Mouse (Mus musculus) neutrophil, adult 5-6 weeks (primary cell): ENCODE results near the gene Lrrc10b. TPM values are rescaled to one million over a fixed set of nuclear protein-coding genes. Genes with fewer than 3 reads are reported as not detected.

Experiments
- ATAC-seq: fragments of 151-379, 151-347 bp; 2 replicates; pipeline ENCODE4 v1.8.0; 2017; ENCODE audit warnings: mild to moderate bottlenecking, moderate TSS enrichment; ENCODE audit not compliant: insufficient number of reproducible peaks, poor library complexity, low FRiP score, severe bottlenecking; ENCODE audit errors: extremely low read depth
- total RNA-seq: library from RNA; stranded (forward); fragments of 200-1000 nt; gene quantifications from 2 replicates; pipeline ENCODE4 v1.2.3, GENCODE M21; 2017

Lrrc10b gene
- total RNA-seq, 1 experiment from 2014 or later, result 0.47 TPM

- no peak for ATAC-seq
These were observed 8.1 kb downstream of the Lrrc10b start for GRCm38 (mm10) chr19:10449190-10449589.

- no peak for ATAC-seq
These were observed 9.0 kb downstream of the Lrrc10b start for GRCm38 (mm10) chr19:10448275-10448674.

DNA sequence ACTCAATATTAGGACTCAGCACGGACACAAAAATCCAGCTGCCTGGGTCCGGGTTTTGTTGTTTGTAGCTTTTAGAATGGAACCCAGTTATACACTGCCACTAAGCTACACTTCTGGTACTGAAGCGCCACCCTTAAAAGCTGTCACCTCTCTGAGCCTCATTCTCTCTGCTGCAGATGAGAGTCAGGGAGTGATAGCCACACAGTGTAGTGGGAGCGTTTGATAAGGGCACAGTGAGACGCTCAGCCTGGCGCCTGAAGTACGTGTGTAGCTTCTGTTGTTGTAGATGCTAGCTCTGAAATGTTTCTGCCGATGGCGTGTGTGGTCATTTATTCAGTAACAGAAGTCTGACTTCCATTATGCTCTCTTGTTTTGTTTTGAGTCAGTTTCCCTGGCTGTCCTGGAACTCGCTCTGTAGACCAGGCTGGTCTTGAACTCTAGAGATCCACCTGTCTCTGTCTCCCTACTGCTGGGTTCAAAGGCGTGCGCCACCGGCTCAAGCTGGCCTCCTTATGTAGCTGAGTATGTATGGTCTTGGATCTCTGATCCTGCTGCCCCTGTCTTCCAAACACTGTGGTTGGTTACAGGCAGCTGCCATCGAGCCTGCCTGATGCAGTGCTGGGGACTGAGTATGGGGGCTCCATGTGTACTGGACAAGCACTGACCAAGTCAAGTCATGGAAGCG lies 12.4 kb downstream of the Lrrc10b start:
- no peak for ATAC-seq

DNA sequence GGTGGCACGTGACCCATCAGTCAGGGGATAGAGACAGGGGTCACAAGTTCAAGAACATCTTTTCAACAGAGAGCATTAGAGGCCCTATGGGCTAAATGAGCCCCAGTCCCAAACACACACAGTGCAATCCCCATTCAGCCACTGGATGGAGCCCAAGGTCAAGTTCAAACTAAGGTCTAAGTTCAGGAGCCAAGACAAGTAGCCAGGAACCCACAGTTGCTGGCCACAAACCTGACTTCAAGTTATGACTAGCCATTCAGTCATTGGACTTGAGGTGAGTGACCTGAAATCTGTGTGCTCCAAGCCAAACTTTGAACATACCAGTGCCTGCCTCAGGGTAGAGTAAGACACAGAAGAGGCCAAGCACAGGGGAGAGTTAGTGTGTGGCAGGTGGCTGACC lies 19.8 kb downstream of the Lrrc10b start:
- ATAC-seq, result no peak

DNA sequence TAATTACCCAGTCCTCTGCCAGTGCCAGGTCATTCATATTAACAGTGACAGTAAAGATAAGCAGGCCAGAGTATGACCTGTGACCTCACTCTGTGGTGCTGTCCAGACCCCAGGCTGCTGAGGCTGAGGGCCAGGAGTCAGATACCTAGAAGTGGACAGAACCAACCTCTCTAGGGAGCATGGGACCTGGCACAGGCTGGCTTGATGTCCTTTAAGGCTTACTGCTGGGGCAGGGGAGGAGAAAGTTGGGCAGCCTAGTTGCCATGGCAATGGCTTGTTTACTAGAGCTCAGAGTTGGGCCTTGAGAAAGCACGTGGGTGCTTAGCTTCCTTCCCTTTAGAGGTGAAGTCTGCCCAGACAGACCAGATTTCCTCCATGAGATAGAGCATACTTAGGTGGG lies 20.5 kb downstream of the Lrrc10b start:
- ATAC-seq, result no peak

GRCm38 (mm10) chr19:10435908-10436307 lies 21.4 kb downstream of the Lrrc10b start:
- ATAC-seq, result no peak

GRCm38 (mm10) chr19:10434927-10435326 lies 22.3 kb downstream of the Lrrc10b start:
- no peak for ATAC-seq

DNA sequence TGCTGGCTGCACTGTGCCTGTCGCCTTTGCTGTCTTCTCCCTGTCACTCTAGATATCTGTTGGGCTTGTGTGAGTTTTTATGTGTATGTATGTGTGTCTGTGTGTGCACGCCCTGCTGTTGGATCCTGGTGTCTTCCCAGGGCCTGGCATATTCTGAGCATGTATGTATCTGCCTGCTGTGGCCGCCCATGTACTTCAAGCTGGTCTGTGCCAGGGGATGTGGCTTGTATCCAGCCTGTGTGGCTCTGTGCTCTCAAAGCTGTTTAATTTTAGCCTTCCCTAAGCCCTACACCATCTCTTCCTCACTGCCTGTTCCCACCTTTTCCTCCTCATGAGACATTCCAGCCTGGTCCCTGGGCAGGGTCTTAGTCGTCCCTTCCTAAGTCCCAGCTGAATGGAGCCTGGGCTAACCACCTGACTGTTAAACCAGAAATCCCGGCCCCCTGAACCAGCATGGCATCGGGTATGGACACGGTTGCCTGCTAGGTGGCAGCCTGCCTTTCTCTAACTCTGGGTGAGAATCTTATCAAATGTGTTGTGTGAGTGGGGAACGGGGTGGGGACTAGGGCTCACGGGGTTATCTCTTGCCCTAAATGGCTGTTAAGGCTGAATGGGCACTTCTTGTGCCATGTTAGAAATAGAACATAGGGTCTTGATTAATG lies 23.3 kb downstream of the Lrrc10b start:
- no peak for ATAC-seq

GRCm38 (mm10) chr19:10433225-10433624 lies 24.0 kb downstream of the Lrrc10b start:
- no peak for ATAC-seq

DNA sequence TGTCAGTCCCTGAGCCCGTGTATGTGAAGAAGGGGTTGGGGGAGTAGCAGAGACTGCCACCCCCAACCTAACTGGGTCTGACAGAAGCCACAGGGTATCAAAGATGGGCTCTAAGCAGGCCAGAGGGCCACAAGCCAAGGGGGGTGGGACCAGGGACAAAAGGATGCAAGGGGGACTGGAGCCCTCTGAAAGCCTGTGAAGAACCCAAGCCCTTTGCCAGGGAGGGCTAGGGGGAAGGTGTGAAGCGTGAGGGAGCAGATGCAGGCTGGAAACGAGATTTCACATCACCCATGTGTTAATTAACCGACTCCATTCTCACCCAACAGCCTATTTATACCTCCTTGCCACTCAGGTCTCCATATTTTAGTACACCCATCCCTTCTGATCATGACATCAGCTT lies 25.4 kb downstream of the Lrrc10b start:
- no peak for ATAC-seq

GRCm38 (mm10) chr19:10431410-10431809 lies 25.9 kb downstream of the Lrrc10b start:
- ATAC-seq, result no peak

DNA sequence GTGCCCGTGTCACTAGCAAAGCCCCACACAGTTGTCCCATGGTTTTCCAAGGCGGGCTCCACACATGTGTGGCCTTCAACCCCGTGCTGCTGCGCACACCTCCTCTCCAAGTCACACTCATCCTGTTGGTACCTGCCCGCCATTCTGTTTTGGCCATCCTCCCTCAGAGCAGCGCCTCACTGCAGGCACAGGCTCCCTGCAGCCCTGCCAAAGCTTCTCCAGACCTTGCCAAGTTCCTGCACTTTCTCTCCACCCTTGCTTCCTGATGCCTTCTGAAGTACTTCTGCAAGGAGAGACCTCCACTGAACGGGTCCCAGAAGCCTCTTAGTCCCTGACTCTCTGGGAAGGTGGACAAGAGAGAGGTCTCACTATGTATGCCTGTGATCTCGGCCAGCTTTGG lies 27.9 kb downstream of the Lrrc10b start:
- no peak for ATAC-seq

GRCm38 (mm10) chr19:10427431-10427830 lies 29.8 kb downstream of the Lrrc10b start:
- no peak for ATAC-seq

GRCm38 (mm10) chr19:10426793-10427192 lies 30.5 kb downstream of the Lrrc10b start:
- no peak for ATAC-seq

DNA sequence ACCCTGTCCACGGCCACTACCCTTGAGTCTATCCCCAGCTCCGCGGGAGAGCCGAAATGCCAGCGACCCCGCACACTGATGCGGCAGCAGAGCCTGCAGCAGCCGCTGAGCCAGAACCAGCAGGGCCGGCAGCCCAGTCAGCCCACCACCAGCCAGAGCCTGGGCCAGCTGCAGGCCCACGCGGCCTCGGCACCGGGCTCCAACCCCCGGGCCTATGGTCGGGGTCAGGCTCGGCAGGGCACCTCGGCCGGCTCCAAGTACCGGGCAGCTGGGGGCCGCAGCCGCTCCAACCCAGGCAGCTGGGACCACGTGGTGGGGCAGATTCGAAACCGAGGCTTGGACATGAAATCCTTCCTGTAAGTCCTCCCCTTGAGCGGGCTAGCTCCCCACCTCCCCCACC lies 31.0 kb downstream of the Lrrc10b start:
- ATAC-seq, result no peak

DNA sequence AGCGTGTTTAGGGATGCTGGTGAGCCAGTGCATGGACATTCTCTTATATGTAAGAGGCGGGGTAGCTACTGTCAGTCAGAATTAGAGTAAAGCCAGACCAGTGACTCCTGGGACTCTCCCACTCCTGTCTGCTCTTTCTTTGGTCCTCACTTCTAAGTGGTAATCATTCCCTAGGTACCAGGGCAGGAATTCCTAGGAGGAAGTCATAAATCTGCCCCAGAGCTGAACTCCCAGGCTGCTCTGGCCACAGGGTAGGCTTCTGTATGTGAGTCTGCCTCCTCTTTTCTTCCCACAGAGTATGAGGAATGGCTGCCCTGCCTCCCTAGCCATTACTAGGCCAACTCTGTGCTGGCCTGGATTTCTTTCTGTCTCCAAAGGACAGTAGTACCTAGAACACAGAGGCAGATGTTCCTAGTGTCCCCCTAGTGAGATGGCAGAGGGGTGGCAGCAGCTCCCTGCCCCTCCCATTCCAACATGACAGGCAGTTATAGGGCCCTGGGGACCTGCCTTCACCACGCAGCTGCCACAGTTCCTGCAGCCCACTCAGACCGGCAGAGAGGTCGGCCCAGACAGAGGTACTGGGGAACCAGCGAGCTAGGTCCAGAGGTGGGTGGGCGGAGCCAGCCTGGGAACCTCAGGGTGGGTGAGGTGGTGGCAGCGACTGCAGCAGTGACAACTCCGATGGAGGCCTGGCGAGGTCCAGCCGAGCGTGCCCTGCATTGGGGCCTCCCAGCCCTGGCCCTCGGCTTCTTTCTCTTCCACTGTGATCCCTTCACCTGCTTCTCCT lies 31.6 kb downstream of the Lrrc10b start:
- no peak for ATAC-seq

- no peak for ATAC-seq
These were observed 32.5 kb downstream of the Lrrc10b start for GRCm38 (mm10) chr19:10424751-10425150.

DNA sequence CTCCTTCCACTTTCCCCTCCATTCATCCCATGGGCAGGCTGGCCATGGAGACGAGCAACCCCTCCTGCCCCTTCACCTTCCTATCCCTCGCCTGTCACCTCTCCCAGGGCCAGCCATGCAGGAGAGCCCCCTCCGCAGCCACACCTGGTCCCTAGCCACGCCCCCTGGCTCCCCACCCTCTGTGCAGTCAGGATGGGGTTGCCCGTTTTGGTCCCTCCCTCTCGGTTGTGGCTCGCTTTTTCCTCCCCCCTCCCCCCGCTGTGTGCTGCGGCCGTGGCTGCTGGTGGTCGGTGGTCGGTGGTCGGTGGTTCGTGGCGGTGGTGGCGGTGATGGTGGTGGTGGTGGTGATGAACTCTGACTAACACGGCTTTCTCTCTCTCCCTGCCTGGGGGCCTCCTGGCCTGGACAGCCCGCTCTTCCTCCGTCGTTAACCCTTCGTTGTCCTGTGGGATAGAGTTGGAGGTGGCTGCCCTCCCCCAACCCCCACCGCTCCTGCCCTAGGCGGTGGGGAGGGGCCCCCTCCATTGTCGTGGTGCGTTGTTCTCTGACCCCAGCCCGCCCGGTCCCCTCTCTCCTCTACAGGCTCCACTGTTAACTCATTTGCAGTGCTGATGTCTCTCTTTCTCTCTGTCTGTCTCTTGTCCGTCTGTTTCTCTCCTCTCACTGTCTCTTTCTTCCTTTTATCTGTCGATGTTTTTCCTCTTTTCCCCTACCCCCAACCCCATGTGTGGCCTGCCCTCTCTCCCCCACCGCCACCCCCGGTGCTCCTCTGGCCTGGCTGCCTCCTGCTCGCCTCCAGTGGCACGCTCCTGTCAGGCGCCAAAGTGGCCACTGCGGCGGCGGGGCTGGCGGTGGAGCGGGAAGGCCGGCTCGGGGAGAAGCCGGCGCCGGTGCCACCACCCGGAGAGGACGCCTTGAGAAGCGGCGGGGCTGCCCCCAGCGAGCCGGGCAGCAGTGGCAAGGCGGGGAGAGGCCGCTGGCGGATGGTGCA lies 35.0 kb downstream of the Lrrc10b start:
- ATAC-seq, result no peak

DNA sequence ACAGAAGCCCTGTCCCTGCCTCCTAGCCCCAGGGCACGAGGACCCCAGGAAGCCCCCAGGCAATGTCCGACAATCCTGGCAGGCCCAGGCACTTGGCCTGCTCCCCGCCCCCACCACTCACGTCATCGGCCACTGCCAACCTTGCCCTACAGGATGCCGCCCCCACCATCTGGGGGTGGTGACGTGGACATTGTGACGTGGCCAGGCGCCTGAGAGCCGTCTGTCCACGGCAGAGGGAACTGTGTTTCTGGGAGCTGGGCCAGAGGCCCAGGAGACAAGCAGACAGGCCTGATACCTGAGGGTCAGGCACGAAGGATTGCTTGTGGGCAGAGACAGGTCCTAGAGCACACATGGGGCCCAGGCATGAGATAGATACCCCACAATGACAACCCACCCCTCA lies 39.8 kb downstream of the Lrrc10b start:
- no peak for ATAC-seq
